Mouse (Mus musculus) neural tube, embryonic 12.5 days (tissue): ENCODE results near the gene Gm20388. TPM values are rescaled to one million over a fixed set of nuclear protein-coding genes. Genes with fewer than 3 reads are reported as not detected.
A peak's percentile ranks its signal among the peaks of the same experiment; 100 is the strongest.

Experiments used
- ATAC-seq: fragments of 200-750 bp; cut with Nextera tagmentation; 2 replicates; pipeline ENCODE4 v1.8.0; 2017; ENCODE audit warnings: low read depth, mild to moderate bottlenecking, moderate TSS enrichment, moderate library complexity; ENCODE audit not compliant: low FRiP score
- H3K27ac ChIP-seq: fragments of 300-500 bp; sonication (generic); 2 replicates; pipeline ENCODE4 v1.5.1; 2016
- H3K27me3 ChIP-seq: fragments of 300-500 bp; sonication (generic); replicated peaks from 2 replicates; pipeline ENCODE4 v1.6.1; 2016; ENCODE audit warnings: mild to moderate bottlenecking
- H3K36me3 ChIP-seq: fragments of 300-500 bp; sonication (generic); 2 replicates; pipeline ENCODE4 v1.6.1; 2016; ENCODE audit warnings: mild to moderate bottlenecking
- H3K4me1 ChIP-seq: fragments of 300-500 bp; sonication (generic); 2 replicates; pipeline ENCODE4 v1.6.1; 2016
- H3K4me2 ChIP-seq: fragments of 300-500 bp; sonication (generic); replicated peaks from 2 replicates; pipeline ENCODE4 v1.6.1; 2016; ENCODE audit warnings: mild to moderate bottlenecking
- H3K4me3 ChIP-seq: fragments of 300-500 bp; sonication (generic); 2 replicates; pipeline ENCODE4 v1.5.1; 2016
- H3K9ac ChIP-seq: fragments of 300-500 bp; sonication (generic); 2 replicates; pipeline ENCODE4 v1.6.1; 2016; ENCODE audit warnings: mild to moderate bottlenecking
- H3K9me3 ChIP-seq: fragments of 300-500 bp; sonication (generic); 2 replicates; pipeline ENCODE4 v1.6.1; 2016; ENCODE audit warnings: mild to moderate bottlenecking
- WGBS: fragments of 180-500 bp; shearing (Covaris S2); methylation state at CpG from one replicate; pipeline ENCODE4 v1.1.7; 2016; 5-methylcytosine and 5-hydroxymethylcytosine counted together
- polyA plus RNA-seq: library from polyadenylated mRNA; unstranded; fragments of >200 nt; fragmentation: Nextera tagmentation; extraction: Ambion mirVana; gene quantifications from 2 replicates; pipeline ENCODE4 v1.2.1, GENCODE M21; 2016

Gene Gm20388
- polyA plus RNA-seq, 1 experiment from 2014 or later: not detected

GRCm38 (mm10) chr8:121723846-121724245 is 1813.2 kb downstream of the Gm20388 start:
- WGBS: 72% methylated on average over 12 of the region's 12 CpGs

DNA sequence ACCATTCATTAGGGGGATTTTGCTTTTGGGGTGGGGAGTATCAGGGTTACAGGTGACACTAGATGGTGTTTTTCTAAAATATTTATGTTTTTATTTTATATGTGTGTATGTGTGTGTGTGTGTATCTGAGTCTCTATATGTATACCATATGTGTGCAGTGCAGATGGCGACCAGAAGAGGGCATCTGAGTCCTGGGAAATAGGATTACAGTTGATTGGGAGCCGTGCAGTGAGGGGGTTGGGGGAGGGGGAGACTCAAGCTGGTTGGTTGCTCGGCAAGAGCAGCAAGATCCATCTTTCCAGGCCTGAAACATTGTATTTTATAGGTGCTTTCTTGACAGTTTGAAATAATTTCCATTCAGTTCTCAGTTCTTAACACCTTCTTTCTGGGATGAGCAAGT is 1816.5 kb downstream of the Gm20388 start:
- H3K9me3 ChIP-seq: no peaks in the 10 kb centered on the region
- H3K9ac ChIP-seq: no peak overlapping the region
- H3K27ac ChIP-seq: no peak overlapping the region
- H3K4me3 ChIP-seq: no peak overlapping the region
- H3K36me3 ChIP-seq: no peaks in the 10 kb centered on the region
- H3K27me3 ChIP-seq: peaks cover 40% of the 10 kb centered on the region
- no peak overlapping the region for H3K4me2 ChIP-seq
- WGBS: 66% methylated on average over 3 of the region's 3 CpGs
- H3K4me1 ChIP-seq: peaks cover 19% of the 10 kb centered on the region
- ATAC-seq: no peak

More at GRCm38 (mm10) chr8:121723846-121724245, 1813.2 kb downstream of the Gm20388 start:
- no peaks in the 10 kb centered on the region for H3K9me3 ChIP-seq
- no peaks in the 10 kb centered on the region for H3K4me1 ChIP-seq
- H3K9ac ChIP-seq: no peak overlapping the region
- no peak overlapping the region for H3K4me2 ChIP-seq
- H3K4me3 ChIP-seq: no peak overlapping the region
- H3K36me3 ChIP-seq: no peaks in the 10 kb centered on the region
- ATAC-seq: no peak
- H3K27ac ChIP-seq: no peak overlapping the region
- H3K27me3 ChIP-seq: peaks cover 12% of the 10 kb centered on the region

- Histone ChIP-seq H3K9ac (peak within 1 kb of the TSS; percentile 68), H3K36me3 (no peaks in the 10 kb centered on the region), H3K27ac (no peak within 1 kb of the TSS), H3K4me2 (peak within 1 kb of the TSS; percentile 71), H3K27me3 (peaks cover 56% of the 10 kb centered on the region), H3K4me1 (peaks cover 29% of the 10 kb centered on the region), H3K9me3 (no peaks in the 10 kb centered on the region), H3K4me3 (peak within 1 kb of the TSS; percentile 57)
- ATAC-seq: no peak
- WGBS: 10% methylated on average over 12 of the region's 12 CpGs
Measured at GRCm38 (mm10) chr8:121729323-121729722, 1818.7 kb downstream of the Gm20388 start, which contains the start of gene Jph3. Gene Jph3, plus strand, starts transcription at chr8:121729623.

DNA sequence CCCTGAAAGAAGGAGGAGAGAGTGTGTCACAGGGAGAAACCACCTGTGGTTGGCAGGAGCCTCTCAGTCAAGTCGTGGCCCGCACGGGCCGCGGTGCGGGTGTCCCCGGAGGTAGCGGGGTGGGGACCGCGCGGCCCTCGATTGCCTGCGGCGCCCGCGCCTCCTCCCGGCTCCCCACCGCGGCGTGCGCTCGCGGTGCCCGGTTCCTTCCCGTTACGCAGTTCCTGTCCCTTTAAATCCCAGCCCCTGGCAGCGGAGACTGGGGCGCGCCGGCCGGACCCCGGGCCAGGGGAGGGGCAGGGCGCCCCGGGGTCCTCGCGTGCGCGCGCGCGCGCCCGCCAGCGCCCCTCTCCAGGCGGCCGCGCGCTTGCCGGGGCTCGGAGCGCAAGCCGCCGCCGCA is 1819.1 kb downstream of the Gm20388 start:
- H3K9me3 ChIP-seq: no peaks in the 10 kb centered on the region
- H3K4me1 ChIP-seq: peaks cover 29% of the 10 kb centered on the region
- peak overlapping the region; percentile 57 for H3K4me3 ChIP-seq
- peaks cover 56% of the 10 kb centered on the region for H3K27me3 ChIP-seq
- H3K27ac ChIP-seq: no peak overlapping the region
- no peak for ATAC-seq
- H3K9ac ChIP-seq: peak overlapping the region; percentile 56; the same call in 1 of the 2 replicates
- under 1% methylated on average over 54 of the region's 54 CpGs for WGBS
- peak overlapping the region; percentile 71 for H3K4me2 ChIP-seq
- H3K36me3 ChIP-seq: no peaks in the 10 kb centered on the region

DNA sequence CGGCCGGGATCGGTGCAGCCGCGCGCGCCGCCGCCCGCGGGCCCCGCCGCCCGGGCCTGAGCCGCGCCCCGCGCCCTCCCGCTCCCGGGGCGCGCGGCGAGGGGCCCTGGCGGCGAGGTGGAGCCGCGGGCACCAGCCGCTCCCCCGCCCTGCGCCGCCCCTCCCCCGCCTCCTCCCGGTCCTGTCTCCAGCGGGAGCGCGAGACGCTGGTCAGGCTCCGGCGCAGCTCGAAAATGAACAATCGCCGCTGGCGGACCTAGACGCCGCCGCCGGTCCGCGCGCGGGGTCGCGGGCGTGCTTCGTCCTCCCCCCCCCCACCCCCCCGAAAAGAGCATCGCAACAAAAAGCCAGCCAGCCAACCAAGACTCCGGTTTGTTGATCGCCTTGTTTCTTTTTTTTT is 1819.5 kb downstream of the Gm20388 start:
- peak overlapping the region; percentile 68 for H3K9ac ChIP-seq
- ATAC-seq: no peak

DNA sequence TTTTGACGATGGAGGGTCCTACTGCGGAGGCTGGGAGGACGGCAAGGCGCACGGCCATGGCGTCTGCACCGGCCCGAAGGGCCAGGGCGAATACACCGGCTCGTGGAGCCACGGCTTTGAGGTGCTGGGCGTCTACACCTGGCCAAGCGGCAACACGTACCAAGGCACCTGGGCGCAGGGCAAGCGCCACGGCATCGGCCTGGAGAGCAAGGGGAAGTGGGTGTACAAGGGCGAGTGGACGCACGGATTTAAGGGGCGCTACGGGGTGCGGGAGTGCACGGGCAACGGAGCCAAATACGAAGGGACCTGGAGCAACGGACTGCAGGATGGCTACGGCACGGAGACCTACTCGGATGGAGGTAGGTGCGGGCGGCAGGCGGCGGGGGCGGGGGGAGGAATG is 1820.0 kb downstream of the Gm20388 start:
- peak overlapping the region; percentile 57 for H3K4me3 ChIP-seq

More for the DNA sequence above, 1819.5 kb downstream of the Gm20388 start:
- H3K4me1 ChIP-seq: peaks cover 29% of the 10 kb centered on the region
- peaks cover 56% of the 10 kb centered on the region for H3K27me3 ChIP-seq
- no peaks in the 10 kb centered on the region for H3K9me3 ChIP-seq
- peak overlapping the region; percentile 71 for H3K4me2 ChIP-seq
- no peaks in the 10 kb centered on the region for H3K36me3 ChIP-seq
- WGBS: 1% methylated on average over 42 of the region's 60 CpGs
- peak overlapping the region; percentile 57 for H3K4me3 ChIP-seq
- H3K27ac ChIP-seq: no peak overlapping the region

DNA sequence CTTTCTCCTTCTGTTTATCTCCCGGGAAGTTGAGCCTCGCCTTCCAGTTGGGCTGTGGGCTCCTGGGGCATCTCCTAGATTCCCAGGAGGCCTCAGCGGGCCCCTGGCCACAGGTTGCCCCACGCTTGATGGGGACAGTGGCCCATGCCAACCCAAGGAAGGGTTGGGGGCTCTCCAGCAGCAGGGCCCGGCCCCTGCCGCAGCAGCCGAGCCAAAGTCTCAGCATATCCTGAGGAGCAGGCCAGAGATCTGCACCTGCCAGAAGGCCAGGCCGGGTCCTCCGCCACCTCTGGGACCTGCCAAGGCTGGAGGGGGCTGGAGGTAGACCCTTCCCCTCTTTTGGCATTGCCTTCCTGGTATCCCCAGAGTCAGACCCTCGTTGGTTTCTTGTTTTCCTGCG is 1820.4 kb downstream of the Gm20388 start:
- H3K36me3 ChIP-seq: no peaks in the 10 kb centered on the region
- no peaks in the 10 kb centered on the region for H3K9me3 ChIP-seq
- no peak overlapping the region for H3K27ac ChIP-seq
- H3K9ac ChIP-seq: peak overlapping the region; percentile 68
- H3K4me1 ChIP-seq: peaks cover 29% of the 10 kb centered on the region
- peaks cover 56% of the 10 kb centered on the region for H3K27me3 ChIP-seq
- ATAC-seq: peak; percentile 41; the same call in 1 of the 2 replicates
- H3K4me2 ChIP-seq: peak overlapping the region; percentile 71
- H3K4me3 ChIP-seq: peak overlapping the region; percentile 57
- WGBS: under 1% methylated on average over 11 of the region's 11 CpGs

More for the DNA sequence above, 1820.0 kb downstream of the Gm20388 start:
- ATAC-seq: 0 out of 2 replicates have a peak, but pooled peaks have one; percentile 25
- H3K4me2 ChIP-seq: peak overlapping the region; percentile 71
- H3K27me3 ChIP-seq: peaks cover 56% of the 10 kb centered on the region
- H3K36me3 ChIP-seq: no peaks in the 10 kb centered on the region
- under 1% methylated on average over 37 of the region's 37 CpGs for WGBS
- H3K4me1 ChIP-seq: peaks cover 29% of the 10 kb centered on the region
- H3K9me3 ChIP-seq: no peaks in the 10 kb centered on the region
- peak overlapping the region; percentile 68 for H3K9ac ChIP-seq
- H3K27ac ChIP-seq: no peak overlapping the region

DNA sequence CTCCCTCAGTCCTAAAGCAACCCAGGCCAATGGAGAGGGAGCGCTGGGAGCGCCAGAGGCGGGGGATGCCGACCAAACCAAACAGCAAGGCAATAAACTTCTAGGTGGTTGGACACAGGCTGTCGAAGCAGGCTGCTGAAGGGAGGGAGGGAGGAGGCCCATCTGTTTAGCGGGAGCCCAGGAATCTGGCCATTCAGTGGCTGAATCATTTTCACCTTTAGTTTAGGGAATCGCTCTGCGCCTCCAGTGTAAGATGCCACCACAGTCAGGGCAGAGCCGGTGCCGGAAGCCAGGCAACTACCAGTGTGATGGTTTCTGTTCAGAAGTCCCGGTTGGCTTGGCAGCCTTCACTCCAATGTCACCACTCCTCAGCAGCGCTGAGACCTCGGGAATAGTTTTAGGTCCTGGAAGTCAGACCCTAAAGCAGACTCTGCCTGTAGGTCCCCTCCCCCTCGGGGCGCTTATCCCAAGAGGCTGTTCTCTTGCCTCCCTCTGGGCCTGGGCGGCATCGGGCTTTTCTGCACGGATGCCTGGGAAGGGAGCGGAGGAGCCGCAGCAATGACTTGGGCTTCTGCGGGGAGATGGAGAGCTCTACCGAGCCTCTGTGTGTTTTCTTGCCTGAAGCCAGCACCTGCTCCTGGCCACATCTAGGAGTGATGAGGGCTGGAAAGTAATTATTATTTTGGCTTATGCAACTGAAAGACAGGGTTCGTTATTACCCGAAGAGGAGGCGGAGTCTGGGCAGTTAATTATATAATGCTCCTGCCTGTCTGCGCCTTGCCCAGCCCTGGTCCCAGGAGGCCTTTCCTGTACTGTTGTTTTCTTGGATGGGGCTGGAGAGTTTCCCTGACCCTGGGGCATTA is 1821.1 kb downstream of the Gm20388 start:
- Histone ChIP-seq H3K9me3 (no peaks in the 10 kb centered on the region), H3K36me3 (no peaks in the 10 kb centered on the region), H3K27me3 (peaks cover 56% of the 10 kb centered on the region), H3K9ac (peak overlapping the region; percentile 68), H3K27ac (no peak overlapping the region), H3K4me2 (peak overlapping the region; percentile 71), H3K4me3 (peak overlapping the region; percentile 57), H3K4me1 (peaks cover 29% of the 10 kb centered on the region)
- peak; percentile 44; the same call in 1 of the 2 replicates for ATAC-seq
- 3% methylated on average over 26 of the region's 26 CpGs for WGBS

- peak overlapping the region; percentile 71 for H3K4me2 ChIP-seq
- H3K9ac ChIP-seq: peak overlapping the region; percentile 68
- WGBS: 51% methylated on average over 4 of the region's 4 CpGs
- peaks cover 56% of the 10 kb centered on the region for H3K27me3 ChIP-seq
- ATAC-seq: no peak
- H3K4me3 ChIP-seq: peak overlapping the region; percentile 57
- no peak overlapping the region for H3K27ac ChIP-seq
- H3K36me3 ChIP-seq: no peaks in the 10 kb centered on the region
- H3K4me1 ChIP-seq: peaks cover 29% of the 10 kb centered on the region
- H3K9me3 ChIP-seq: no peaks in the 10 kb centered on the region
Measured at GRCm38 (mm10) chr8:121732334-121732665, 1821.7 kb downstream of the Gm20388 start.

GRCm38 (mm10) chr8:121734262-121734661 is 1823.6 kb downstream of the Gm20388 start:
- Histone ChIP-seq H3K4me2 (no peak overlapping the region), H3K27ac (no peak overlapping the region), H3K4me3 (no peak overlapping the region), H3K9me3 (no peaks in the 10 kb centered on the region), H3K36me3 (no peaks in the 10 kb centered on the region), H3K27me3 (peaks cover 40% of the 10 kb centered on the region), H3K4me1 (peaks cover 29% of the 10 kb centered on the region), H3K9ac (no peak overlapping the region)
- WGBS: 92% methylated on average over 16 of the region's 16 CpGs
- ATAC-seq: no peak

DNA sequence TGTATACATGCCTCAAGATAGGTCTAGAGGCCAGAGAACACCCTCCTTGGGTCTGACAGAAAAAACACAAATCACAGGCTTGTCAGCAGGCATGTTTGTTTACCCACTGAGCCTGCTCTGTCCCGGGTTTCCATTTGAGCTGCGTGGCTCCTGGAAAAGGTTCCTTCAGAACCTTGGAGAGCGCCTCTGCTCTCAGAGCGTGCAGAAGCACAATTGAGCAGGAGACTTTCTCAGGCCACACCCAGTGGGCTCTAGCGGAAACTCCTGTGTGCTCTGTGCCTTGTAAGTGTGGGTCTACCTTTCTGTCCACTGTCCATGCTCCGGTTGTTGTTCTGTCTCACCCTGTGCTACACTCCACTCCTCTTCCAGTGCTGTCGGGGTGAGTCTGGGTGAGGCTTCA is 1825.6 kb downstream of the Gm20388 start:
- peaks cover 26% of the 10 kb centered on the region for H3K27me3 ChIP-seq
- no peak overlapping the region for H3K27ac ChIP-seq
- no peak for ATAC-seq
- no peaks in the 10 kb centered on the region for H3K9me3 ChIP-seq
- no peak overlapping the region for H3K9ac ChIP-seq
- WGBS: 17% methylated on average over 7 of the region's 7 CpGs
- H3K36me3 ChIP-seq: no peaks in the 10 kb centered on the region
- H3K4me3 ChIP-seq: no peak overlapping the region
- H3K4me1 ChIP-seq: peaks cover 18% of the 10 kb centered on the region
- no peak overlapping the region for H3K4me2 ChIP-seq

DNA sequence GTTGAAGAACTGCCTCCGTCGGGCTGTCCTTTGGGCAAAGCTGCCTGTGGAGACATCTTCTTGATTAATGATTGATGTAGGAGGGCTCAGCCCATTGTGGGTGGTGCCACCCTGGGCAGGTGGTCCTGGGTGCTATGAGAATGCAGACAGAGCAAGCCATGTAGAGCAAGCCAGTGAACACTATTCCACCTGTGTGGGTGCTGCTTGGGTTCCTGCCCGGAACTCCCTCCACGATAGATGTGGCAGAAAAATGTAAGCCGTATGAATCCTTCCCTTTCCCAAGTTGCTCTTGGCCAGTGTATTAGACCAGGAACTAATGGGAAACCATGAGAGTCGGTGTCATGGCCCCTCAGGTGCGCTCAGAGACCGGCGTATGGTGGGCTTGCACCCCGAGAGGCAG is 1830.1 kb downstream of the Gm20388 start:
- ATAC-seq: no peak

More for the DNA sequence above, 1830.1 kb downstream of the Gm20388 start:
- Histone ChIP-seq H3K27me3 (no peaks in the 10 kb centered on the region), H3K4me3 (no peak overlapping the region), H3K9me3 (no peaks in the 10 kb centered on the region), H3K27ac (no peak overlapping the region), H3K4me2 (no peak overlapping the region), H3K9ac (no peak overlapping the region), H3K36me3 (no peaks in the 10 kb centered on the region), H3K4me1 (no peaks in the 10 kb centered on the region)
- WGBS: 89% methylated on average over 10 of the region's 10 CpGs
